Mouse (Mus musculus) adrenal gland, adult 2 months (tissue): ENCODE data around the gene Mybbp1a. TPM values are rescaled to one million over a fixed set of nuclear protein-coding genes. Genes with fewer than 3 reads are reported as not detected.

Experiments used
- polyA plus RNA-seq: library from polyadenylated mRNA; depleted of rRNA; stranded (reverse); fragments of >200 nt; gene quantifications from 2 replicates; pipeline ENCODE4 v1.2.3, GENCODE M21; 2012; rRNA removed
- total RNA-seq, 2 experiments: library from RNA; stranded (reverse); gene quantifications; 2 replicates each; pipeline ENCODE4 v1.2.3; 2021

Mybbp1a gene
- total and polyA plus RNA-seq, 3 experiments: 37.9 to 86.1 (median 68.0) TPM

Other genes starting within 250 kb of the Mybbp1a start
- under 1 TPM; 0.35 to 0.81 TPM for gene Gm43951, start 234.5 kb upstream of the Mybbp1a start, total RNA-seq
- gene Gm43951, start 234.5 kb upstream of the Mybbp1a start, polyA plus RNA-seq: 0.15 TPM in 1 of 2 replicates, not detected in the other
- gene 4933427D14Rik, start 233.9 kb upstream of the Mybbp1a start, total RNA-seq: 1 to 10 TPM; 6.0 to 6.4 TPM
- gene 4933427D14Rik, start 233.9 kb upstream of the Mybbp1a start, polyA plus RNA-seq: 3.1 and 3.3 TPM in 2 replicates
- 10 to 100 TPM; 76.6 to 77.6 TPM for gene Txndc17, start 233.8 kb upstream of the Mybbp1a start, total RNA-seq
- gene Txndc17, start 233.8 kb upstream of the Mybbp1a start, polyA plus RNA-seq: 9.6 and 13.0 TPM in 2 replicates
- 10 to 100 TPM in 1 of 2 experiments, 1 to 10 TPM in 1; 9.4 to 11.6 TPM for gene Med31, start 225.8 kb upstream of the Mybbp1a start, total RNA-seq
- 3.6 and 4.4 TPM in 2 replicates for gene Med31, start 225.8 kb upstream of the Mybbp1a start, polyA plus RNA-seq
- gene Slc13a5, start 174.1 kb upstream of the Mybbp1a start, total RNA-seq: under 1 TPM; 0.20 to 0.38 TPM
- gene Slc13a5, start 174.1 kb upstream of the Mybbp1a start, polyA plus RNA-seq: 0.08 and 0.12 TPM in 2 replicates
- 10 to 100 TPM; 22.3 to 28.9 TPM for gene Xaf1, start 139.7 kb upstream of the Mybbp1a start, total RNA-seq
- 26.9 and 28.1 TPM in 2 replicates for gene Xaf1, start 139.7 kb upstream of the Mybbp1a start, polyA plus RNA-seq
- not detected for gene Fbxo39, start 126.9 kb upstream of the Mybbp1a start, total RNA-seq
- 0.06 TPM in 1 of 2 replicates, not detected in the other for gene Fbxo39, start 126.9 kb upstream of the Mybbp1a start, polyA plus RNA-seq
- under 1 TPM; 0.21 to 0.86 TPM for gene Tekt1, start 78.9 kb upstream of the Mybbp1a start, total RNA-seq
- 0.07 and 0.17 TPM in 2 replicates for gene Tekt1, start 78.9 kb upstream of the Mybbp1a start, polyA plus RNA-seq
- gene Smtnl2, start 29.6 kb upstream of the Mybbp1a start, total RNA-seq: 1 to 10 TPM; 2.4 to 2.5 TPM
- 4.4 and 5.6 TPM in 2 replicates for gene Smtnl2, start 29.6 kb upstream of the Mybbp1a start, polyA plus RNA-seq
- 1 to 10 TPM in 1 of 2 experiments, under 1 TPM in 1; 0.83 to 4.7 TPM for gene Ggt6, start 5.8 kb upstream of the Mybbp1a start, total RNA-seq
- 8.5 and 13.4 TPM in 2 replicates for gene Ggt6, start 5.8 kb upstream of the Mybbp1a start, polyA plus RNA-seq
- 1 to 10 TPM; 2.0 to 4.2 TPM for gene Spns2, start 48.5 kb downstream of the Mybbp1a start, total RNA-seq
- 5.2 and 7.6 TPM in 2 replicates for gene Spns2, start 48.5 kb downstream of the Mybbp1a start, polyA plus RNA-seq
- gene Spns3, start 109.2 kb downstream of the Mybbp1a start, total RNA-seq: under 1 TPM in 1 of 2 experiments, not detected in 1; 0.10 TPM
- 0.17 and 0.39 TPM in 2 replicates for gene Spns3, start 109.2 kb downstream of the Mybbp1a start, polyA plus RNA-seq
- 10 to 100 TPM; 39.2 to 44.8 TPM for gene Ube2g1, start 165.9 kb downstream of the Mybbp1a start, total RNA-seq
- 22.0 and 24.6 TPM in 2 replicates for gene Ube2g1, start 165.9 kb downstream of the Mybbp1a start, polyA plus RNA-seq
- 10 to 100 TPM; 39.9 to 40.1 TPM for gene Ankfy1, start 248.7 kb downstream of the Mybbp1a start, total RNA-seq
- 14.1 and 19.1 TPM in 2 replicates for gene Ankfy1, start 248.7 kb downstream of the Mybbp1a start, polyA plus RNA-seq